Mouse (Mus musculus) cerebellum, adult 9-10 months (tissue): ENCODE measurements around the gene Aldh3b1.
A peak's percentile ranks its signal among the peaks of the same experiment; 100 is the strongest.

Source experiments
- DNase-seq: peaks from one replicate; pipeline ENCODE4 v3.0.0; 2022

The Aldh3b1 gene

DNA sequence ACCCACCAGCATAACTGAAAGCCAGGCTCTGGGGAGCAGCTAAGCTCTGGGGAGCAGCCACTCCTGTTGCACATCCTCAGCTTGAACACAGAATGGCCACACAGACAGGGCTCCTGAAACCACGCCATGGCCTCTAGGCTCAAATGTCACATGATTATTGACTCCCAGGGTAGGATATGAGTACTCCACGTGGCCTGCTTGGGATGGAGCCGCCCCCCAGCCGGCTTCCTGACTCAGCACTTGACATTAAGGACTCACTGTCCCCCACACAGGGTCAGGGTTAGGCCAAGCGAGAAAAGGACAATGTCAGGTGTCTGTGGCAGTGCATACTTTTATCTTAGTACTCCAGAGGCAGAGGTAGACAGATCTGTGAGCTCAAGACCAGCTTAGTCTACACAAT is 19.4 kb downstream of the Aldh3b1 start:
- DNase-seq = no peak

DNA sequence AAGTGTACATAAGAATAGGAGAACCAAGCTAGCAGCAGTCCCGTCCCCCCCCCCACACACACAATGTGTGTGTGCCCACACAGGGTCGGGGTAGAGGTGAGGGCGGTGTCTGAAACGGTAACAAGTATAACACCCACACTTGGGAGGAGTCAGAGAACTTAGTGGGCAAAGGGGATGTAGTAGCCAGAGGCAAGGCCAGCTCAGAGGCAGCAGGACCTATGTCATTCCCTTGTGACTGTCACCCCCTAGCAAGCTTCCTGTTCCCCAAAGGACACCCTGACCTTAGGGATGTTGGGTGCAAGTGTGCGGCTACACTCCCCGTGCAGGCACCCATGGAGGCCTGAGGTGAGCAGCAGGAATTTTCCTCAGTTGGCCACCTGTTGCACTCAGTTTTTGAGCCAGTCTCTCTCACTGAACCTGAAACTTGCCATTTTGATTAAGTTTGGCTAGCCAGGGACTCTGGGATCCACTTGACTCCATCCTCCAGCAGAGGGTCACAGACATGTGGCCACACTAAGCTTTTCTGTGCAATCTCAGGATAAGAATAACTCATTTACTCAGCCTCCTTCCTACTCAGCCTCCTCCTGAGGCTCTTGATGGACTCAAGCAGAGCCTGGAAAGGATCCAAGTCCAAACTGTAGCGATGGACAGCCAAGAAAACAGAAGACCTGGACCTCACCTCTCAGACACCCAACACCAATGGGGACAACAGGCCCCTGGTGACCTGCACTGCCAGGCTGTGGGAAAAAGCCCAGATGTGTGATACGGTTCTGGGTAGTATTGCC is 21.5 kb downstream of the Aldh3b1 start:
- no peak for DNase-seq

DNA sequence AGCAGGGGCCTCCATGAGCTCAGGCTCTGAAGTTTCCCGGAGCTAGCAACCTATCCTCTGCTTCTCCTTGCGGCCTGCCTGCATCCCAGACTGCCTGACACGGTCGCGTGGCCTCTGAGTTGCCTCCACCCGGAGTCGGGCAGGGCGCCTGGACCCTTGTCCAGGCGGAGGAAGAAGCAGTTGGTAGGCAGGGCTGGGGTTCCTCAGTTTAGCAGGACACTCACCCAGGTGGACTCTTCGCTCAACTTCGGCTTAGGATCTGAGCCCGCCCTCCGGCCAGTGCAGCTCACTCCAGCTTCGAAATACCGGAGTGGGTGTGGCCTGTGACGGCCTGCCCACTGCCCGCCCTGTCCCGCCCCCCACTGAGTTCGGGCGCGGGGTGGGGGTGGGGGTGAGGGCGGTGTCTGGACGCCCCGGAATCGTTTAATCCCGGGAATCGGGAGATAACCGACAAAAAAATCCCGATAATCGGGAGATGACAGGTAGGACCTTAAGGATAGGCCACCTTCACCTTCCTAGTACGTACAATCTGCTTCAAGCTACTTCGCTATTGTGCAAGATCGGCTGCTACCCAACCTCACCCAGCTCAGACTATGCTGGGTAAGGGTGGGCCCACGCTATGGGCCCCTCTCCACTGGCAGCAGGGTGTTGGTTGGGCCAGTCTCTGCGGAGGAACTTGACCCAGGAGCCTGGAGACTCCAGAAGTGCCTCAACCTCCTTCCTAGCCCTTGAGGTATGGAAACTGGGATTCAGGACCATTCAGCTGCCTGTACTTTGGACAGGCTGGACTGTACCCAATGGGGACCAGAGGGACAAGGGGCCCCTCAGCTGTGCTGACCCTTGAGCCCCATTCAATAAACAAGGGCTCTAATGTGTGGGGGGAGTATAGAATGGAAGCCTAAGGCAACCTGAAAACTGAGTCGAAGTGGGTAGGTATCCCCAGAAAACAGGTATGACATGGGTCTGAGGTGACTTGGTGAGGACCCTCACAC is 22.5 kb downstream of the Aldh3b1 start, which contains the start of gene Tcirg1:
TSS of gene Tcirg1 (minus strand) at position 339 of the 992 bp plus-strand sequence.
- DNase-seq = peak; percentile 48

DNA sequence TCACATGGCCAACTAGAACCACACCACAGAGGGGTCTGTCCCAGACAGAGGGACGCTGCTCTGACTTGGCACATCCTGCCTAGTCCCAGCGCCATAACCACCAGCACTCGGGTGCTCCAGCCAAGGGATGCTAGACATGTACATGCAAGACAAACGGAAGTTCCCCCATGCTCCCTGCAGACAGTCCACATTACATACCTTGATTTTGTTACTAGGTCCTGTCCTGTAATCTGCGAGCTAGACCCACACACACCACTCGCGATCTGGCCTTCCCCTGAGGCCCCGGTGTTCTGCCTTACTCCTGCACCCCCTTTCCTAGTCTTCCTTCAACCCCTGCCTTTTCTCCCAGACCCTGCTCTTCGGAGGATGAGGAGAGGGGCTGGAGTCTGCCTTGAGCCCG is 23.3 kb downstream of the Aldh3b1 start:
- DNase-seq = no peak

DNA sequence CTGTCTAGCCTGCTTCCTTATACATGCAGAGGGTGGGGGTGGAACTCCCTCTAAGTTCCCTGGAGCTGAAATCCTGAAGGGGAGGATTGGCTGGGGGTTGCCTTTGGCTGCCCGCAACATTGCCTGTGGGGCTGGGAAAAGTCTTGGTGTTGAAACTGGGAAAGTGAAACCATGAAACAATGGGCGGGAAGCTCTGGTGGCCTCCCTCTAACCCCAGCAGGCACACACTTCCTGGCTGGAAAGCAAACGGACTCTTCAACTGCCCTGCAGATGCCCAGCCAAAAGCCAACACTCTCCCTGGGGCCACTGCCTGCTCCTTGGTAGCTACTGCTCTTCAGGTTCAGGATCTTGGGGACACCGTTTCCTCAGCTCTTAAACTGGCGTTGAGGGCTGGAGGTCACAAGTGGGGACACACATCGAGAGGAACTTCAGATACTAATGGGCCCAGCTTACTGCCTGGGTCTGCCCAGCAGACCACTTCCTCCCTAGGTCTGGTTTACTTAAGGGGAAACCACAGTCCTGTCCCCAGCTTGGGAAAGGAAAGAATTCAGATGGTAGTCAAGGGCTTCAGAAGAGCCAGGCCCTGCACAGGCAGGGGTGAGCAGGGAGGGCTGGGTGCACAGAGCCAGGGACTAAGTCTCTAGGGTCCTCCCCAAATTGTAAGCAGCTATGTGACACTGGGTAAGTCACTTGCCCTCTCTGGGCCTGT is 24.2 kb downstream of the Aldh3b1 start:
- DNase-seq = no peak

DNA sequence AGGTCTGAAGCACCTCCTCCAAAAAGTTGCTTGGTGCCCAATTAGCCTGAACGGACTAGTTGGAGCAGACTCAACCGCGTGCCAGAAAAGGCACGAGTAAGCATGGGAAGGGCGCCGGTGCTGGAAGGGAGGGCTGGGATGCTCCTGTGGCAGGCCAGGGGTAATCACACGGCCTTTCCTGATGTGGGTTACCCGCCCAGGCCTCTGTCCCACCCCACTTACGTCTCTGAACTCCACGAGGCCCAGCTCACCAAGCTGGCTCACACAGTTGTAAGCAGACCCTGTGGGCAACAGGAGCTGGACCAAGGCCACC is 25.3 kb downstream of the Aldh3b1 start:
- DNase-seq = no peak

DNA sequence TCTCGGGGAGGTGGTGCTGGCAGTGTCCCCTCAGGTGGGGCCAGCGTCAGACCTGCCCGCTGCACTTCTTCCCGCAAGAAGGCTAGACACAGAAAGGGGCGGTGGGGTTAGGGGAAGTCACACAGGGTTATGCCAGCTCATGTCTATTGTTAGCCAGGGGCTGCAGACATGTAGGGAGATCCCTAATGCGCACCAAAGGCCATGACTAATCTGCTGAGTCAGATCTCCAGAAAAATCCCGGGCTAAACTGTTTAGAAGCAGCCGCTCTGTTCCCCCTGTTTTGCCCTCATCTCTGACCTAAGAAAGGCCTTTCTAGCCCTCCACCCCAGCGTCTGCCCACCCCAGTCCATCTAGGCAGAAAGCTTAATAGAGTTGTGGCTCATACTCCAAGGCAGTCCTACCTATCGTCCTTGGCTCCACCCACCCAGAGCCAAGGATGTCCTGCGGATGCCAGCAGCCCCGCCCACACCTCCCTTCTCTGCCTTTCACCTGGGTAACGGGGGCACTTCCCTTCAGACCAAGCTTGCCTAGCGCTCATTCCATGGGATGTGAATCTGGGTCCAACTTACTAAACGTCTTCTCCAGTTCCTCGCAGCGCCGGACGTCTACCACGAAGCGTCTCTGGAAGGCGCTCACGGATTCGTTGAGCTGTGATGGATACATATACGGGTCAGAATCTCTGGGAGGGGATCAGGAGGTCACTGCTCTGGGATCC is 25.8 kb downstream of the Aldh3b1 start:
- DNase-seq = no peak

DNA sequence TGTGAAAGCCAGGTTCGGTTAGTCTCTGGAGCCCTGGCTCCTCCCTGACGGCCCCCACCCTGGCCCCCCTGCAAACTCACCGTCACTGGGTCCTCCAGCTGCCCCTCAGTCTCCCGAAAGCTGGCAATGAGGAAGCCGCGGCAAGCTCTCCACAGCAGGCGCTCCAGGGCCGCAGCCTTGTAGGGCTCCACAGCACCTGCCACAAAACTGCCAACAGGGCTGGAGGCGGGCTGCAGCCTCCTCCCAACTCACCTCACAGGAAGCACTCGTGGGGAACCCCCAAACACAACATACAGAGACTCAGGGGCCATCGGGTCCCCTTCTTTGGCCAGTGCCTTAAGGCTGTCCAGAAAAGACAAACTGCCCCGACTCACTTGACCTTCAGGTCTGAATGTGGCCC is 26.6 kb downstream of the Aldh3b1 start:
- DNase-seq = no peak

DNA sequence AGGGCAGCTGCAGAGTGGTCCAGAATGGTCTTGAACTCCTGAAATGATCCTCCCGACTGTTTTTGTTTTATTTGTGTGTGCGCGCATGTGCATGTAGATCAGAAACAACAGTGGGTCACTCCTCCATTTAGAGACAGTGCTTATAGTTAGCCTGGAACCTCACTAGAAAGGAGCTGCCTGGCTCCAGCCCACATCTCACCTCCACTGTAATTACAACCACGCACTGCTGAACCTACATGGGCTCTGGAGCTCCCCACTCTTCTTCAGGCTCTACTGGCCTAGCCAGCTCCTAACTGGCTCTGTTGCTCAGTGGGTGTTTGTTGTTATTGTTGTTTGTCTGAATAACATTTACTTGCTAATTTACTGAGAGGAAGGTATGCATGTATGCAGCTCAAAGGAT is 30.0 kb downstream of the Aldh3b1 start:
- DNase-seq = no peak

DNA sequence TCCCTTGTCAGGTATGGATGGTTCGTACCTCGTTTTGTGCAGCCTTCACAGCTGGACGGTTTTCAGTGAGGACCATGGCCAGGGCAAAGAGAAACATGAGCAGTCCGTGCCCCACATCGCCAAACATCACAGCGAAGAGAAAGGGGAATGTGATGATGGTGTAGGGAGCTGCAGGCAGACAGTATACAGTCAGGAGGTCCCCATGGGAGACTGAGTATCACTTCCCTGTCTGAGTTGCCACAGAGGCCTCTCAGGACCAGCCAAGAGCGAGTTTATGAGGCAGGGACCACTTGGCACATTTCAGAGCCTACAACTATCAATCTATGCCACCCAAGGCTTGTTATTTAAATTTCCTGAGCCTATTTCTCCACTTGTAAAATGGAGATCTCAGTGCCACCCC is 30.7 kb downstream of the Aldh3b1 start:
- DNase-seq = no peak

DNA sequence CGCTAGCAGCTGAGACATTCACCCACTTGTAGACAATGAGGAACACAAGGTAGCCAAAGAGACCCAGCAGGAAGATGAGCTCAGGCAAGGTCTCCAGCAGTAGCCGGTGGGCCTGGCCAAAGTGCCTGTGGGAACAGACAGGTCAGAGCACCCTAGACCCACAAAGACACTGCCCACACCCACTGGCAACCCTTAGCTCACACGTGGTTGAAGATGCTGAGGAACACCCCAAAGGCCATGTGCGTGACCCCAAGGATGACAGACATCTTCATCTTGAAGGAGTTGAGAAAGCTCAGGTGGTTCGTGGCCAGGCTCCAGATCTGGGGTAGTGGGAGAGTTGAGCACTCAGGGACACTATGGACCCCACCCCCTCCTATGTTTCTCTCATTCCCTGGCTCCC is 32.1 kb downstream of the Aldh3b1 start:
- no peak for DNase-seq

DNA sequence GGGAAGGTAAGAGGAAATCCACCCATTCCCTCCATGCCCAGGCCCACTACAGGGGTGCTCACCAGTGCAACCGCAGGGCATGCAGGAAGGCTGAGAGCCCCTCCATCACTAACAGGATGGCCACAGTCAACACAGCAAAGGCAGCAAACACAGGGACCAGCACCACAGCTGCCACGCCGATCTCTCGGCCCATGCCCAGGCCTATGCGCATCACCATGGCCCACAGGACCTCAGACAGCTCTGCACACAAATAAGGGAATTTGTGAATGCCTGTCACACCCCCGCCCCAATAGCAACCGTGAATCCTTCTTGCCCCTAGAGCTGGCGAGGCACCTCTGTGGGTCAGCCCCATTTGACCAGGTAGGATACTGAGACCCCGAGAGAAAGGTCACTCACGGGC is 33.4 kb downstream of the Aldh3b1 start:
- no peak for DNase-seq

DNA sequence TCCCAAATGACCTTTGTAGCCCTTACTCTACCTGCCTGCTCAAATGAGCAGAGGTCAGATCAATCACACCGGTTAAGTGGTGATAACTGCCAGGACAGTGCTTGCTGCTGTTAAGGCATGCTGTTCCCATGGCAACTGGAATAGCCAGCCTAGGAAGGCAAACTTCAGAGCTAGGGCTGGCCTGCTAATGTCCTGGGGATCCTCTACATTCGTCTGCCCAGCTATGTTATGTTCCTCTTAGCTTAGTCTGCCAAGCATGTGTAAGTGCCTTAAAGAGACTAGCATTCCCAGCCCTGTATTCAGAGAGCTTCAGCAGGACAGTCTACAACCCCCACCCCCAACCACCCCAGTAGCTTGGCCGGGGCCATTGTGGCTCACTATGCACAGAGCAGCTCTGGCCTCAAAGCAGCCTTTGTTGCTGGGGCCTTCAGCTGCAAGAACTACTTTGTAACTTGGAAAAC is 34.4 kb downstream of the Aldh3b1 start:
- no peak for DNase-seq

DNA sequence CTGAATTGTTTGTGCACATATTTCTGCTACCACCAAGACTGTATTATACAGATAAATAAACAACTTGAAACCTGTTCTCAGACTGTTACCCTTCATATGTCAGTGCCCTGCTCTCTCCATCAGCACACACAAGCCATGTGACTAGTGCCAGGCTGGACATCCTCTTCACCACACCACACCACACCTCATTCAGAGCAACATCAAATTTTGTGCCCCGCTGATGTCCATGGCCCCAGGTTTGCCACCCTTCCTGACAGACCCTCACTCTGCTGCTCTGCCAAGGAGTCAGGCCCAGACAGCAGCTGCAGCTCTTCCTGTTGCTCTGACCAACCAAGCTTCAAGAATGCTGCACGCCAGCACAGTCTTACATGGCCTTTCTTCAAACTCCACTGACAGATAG is 35.3 kb downstream of the Aldh3b1 start:
- DNase-seq = no peak

DNA sequence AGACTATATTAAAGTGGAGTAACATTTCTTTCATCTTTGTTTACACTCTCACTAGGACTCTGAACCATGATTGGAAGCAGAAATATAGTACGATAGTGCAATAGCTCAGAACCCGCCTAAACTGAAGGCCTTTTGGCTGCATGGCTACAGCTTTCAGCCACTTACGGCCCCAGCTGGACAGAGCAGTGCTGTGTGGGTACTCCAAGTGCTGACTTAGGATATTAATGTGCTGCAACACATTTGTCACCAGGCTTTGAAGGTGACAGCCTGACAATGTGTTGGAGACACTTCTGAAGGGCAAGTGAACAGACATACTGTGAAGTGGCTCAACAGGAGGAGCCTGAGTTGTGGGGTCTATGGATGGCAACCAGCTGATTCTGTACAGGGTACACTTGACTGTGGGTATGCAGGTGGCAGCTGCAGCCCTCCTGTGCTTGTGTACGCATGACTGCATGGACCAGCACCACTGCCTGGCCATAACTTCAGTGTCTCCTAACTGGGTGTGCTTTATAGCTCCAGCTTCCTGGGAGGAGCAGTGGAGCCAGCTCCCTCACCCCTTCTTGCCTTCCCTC is 36.0 kb downstream of the Aldh3b1 start:
- DNase-seq = no peak

DNA sequence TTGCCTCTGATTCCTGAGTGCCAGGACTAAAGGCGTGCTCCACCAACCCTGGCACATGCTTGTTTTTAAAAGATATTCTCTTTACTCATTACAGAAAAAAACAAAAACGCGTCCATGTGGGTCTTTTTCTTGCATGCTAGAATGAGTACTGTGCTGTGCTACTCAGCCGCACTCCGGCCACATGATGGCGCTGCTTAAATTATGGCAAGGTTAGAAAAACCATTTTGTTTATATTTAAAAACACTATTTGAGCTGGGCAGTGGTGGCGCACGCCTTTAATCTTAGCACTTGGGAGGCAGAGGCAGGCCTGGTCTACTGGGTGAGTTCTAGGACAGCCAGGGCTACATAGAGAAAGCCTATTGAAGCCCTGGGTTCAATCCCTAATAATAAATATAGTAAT is 39.4 kb downstream of the Aldh3b1 start:
- no peak for DNase-seq

DNA sequence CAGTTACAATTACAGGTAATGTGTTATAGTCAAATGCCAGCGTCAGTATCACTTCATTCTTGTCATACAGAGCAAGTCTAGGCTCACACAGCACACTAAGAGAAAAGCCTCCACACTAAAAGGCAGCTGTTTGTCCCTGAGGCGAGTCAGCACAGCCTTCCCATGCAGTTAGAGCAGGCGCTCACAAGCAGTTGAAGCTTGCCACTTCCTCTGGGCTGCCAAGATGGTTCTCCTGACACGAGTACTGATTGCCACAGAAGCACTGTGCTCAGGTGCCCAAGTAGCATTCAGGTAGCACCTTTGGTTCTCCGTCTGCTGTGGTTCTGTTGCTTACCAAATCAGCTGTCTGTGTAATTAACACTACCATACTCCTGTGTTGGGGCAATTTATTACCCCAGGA is 40.5 kb downstream of the Aldh3b1 start:
- no peak for DNase-seq

DNA sequence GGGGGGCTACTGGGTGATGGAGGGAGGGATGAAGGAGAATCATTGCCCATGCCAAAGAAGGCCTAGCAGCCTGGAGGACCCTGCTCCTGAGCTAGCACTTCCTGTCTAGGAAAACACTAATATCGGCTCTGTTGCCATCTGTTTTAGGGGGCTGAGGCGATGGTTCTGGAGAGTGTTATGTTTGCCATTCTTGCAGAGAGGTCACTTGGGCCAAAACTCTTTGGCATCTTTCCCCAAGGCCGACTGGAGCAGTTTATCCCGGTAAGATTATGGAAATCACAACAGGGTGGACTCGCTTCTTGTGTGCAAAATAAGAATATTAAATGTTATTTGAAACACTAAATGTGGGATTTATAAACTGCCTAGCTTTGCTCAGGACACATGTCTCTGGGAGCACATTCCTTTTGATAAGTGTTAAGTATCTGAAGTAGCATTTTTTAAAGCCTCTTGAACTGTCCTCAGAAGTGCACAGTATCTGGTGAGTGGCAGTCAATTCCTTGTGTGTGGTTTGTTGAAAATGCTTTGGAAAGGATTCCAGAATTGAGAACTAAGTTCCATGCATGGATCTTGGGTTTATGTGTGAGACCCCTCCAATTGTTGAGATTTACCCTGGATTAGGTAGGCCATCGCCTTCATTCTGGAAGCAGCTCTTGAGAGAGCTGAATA is 45.1 kb downstream of the Aldh3b1 start:
- DNase-seq = no peak

DNA sequence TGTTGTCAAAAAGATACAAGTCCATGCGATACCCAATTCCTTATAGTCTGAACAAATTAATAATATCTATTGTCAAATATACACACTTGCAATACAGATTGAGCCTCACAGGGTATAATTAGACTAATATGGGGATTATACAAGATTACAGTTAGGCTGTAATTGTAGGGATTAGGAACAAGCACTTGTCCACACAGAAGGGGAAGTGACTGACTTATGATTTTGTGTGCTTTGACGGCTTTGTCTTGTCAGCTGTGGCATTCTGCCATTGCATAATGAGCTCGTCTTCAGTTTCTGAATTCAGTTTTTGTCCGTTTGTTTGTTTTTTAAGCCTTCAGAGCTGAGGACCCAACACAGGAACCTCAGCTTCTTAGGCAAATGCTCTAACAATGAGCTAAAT is 47.4 kb downstream of the Aldh3b1 start:
- DNase-seq = no peak

DNA sequence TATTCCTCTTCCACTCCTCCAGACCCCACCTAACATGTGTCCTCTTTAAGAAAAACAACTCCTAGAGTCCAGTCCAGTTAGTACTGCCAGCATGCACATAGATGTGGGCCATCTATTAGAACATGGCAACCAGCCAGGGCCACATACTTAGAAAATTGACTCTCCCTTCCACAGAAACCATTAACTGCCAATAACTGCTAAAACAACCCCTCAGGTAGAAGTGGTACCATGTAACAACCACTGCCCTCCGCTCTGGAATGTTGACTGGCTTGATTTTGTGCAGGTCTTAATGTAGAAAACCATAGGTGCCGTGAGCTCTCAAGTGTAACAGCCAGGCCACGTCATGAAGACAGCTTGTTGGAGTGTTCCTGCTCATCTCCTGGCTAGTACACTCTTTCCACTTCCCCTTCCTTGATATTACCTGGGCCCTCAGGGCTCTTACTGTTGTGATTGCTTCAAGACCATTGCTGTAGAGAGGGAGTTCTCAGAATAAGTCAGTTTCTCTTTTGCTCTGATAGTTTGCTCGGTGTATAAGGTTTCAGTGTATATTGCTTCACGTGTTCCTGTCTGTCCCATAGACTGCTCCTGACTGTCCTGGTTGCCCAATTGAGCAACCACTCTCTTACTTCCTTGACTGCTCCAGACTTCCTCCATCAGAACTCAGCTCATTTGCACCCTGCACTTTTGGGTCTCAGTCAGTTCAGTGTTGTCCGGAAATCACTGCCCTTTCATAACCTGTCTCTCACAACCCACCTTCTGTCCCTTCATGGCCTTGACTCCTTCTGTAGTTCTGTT is 49.4 kb downstream of the Aldh3b1 start:
- DNase-seq = no peak

DNA sequence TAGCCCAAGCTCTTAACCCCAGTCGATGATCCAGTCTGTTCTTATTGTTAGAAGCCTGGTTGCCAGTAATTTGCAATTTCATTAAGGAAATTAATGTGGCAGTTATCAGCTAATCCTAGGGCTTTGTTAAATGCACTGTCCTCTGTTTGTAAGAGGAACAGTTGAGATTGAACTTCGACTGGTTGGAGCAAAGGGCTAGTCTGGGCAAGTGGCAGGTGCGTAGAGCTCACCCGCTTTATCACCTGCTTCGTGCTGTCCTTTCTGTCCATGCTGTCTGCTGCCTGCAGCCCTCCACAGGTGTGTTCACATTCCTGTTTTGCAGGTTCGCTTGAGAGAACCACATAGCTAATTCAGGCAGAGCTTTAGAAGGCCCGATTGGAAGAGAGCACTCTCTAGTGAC is 54.6 kb downstream of the Aldh3b1 start:
- no peak for DNase-seq
